Mouse (Mus musculus): ENCODE data around the gene Radil. TPM values are rescaled to one million over a fixed set of nuclear protein-coding genes. Genes with fewer than 3 reads are reported as not detected.

Radil gene
- total RNA-seq, 4 experiments from 2014 or later: 15.1 to 24.0 (median 17.9) TPM

- no peak for DNase-seq (ENCODE audit: low spot score in 2 of 2)
Measured at GRCm38 (mm10) chr5:142486654-142487053, 64.2 kb downstream of the Radil start.

GRCm38 (mm10) chr5:142483581-142483980, 67.3 kb downstream of the Radil start:
- DNase-seq (ENCODE audit: low spot score in 2 of 2): no peak

- no peak for DNase-seq (ENCODE audit: low spot score in 2 of 2)
Measured at GRCm38 (mm10) chr5:142482512-142482911, 68.4 kb downstream of the Radil start.

GRCm38 (mm10) chr5:142478829-142479435, 72.0 kb downstream of the Radil start:
- peak in 1 of 2 experiments; percentile 79 for DNase-seq (ENCODE audit: low spot score in 2 of 2)

- no peak for DNase-seq (ENCODE audit: low spot score in 2 of 2)
Measured at GRCm38 (mm10) chr5:142477866-142478615, 72.9 kb downstream of the Radil start.

- peak in 1 of 2 experiments; percentile 52 for DNase-seq (ENCODE audit: low spot score in 2 of 2)
Measured at GRCm38 (mm10) chr5:142477346-142477745, 73.6 kb downstream of the Radil start.

- no peak for DNase-seq (ENCODE audit: low spot score in 2 of 2)
Measured at GRCm38 (mm10) chr5:142475669-142476068, 75.2 kb downstream of the Radil start.

GRCm38 (mm10) chr5:142473696-142474095, 77.2 kb downstream of the Radil start:
- DNase-seq (ENCODE audit: low spot score in 2 of 2): peak in 1 of 2 experiments; percentile 85

GRCm38 (mm10) chr5:142469796-142470195, 81.1 kb downstream of the Radil start:
- no peak for DNase-seq (ENCODE audit: low spot score in 2 of 2)

GRCm38 (mm10) chr5:142468375-142468774, 82.5 kb downstream of the Radil start:
- no peak for DNase-seq (ENCODE audit: low spot score in 2 of 2)

- peak; percentile 68 to 95 for DNase-seq (ENCODE audit: low spot score in 2 of 2)
Measured at GRCm38 (mm10) chr5:142463461-142464454, 87.1 kb downstream of the Radil start, which contains the start of gene Ap5z1. Gene Ap5z1, plus strand, starts transcription at chr5:142463944.

- no peak for DNase-seq (ENCODE audit: low spot score in 2 of 2)
Measured at GRCm38 (mm10) chr5:142463011-142463410, 87.9 kb downstream of the Radil start.

- no peak for DNase-seq (ENCODE audit: low spot score in 2 of 2)
Measured at GRCm38 (mm10) chr5:142462641-142462948, 88.3 kb downstream of the Radil start.

GRCm38 (mm10) chr5:142461942-142462640, 88.8 kb downstream of the Radil start:
- no peak for DNase-seq (ENCODE audit: low spot score in 2 of 2)

- no peak for DNase-seq (ENCODE audit: low spot score in 2 of 2)
Measured at GRCm38 (mm10) chr5:142459834-142460233, 91.1 kb downstream of the Radil start.

GRCm38 (mm10) chr5:142458791-142459557, 91.9 kb downstream of the Radil start:
- DNase-seq (ENCODE audit: low spot score in 2 of 2): no peak

GRCm38 (mm10) chr5:142457345-142457744, 93.6 kb downstream of the Radil start:
- DNase-seq (ENCODE audit: low spot score in 2 of 2): no peak

GRCm38 (mm10) chr5:142456318-142456717, 94.6 kb downstream of the Radil start:
- DNase-seq (ENCODE audit: low spot score in 2 of 2): no peak

- no peak for DNase-seq (ENCODE audit: low spot score in 2 of 2)
Measured at GRCm38 (mm10) chr5:142453742-142454141, 97.2 kb downstream of the Radil start.

- no peak for DNase-seq (ENCODE audit: low spot score in 2 of 2)
Measured at GRCm38 (mm10) chr5:142451759-142452158, 99.1 kb downstream of the Radil start.
